Mouse (Mus musculus): ENCODE results near the gene Rfk.

DNA sequence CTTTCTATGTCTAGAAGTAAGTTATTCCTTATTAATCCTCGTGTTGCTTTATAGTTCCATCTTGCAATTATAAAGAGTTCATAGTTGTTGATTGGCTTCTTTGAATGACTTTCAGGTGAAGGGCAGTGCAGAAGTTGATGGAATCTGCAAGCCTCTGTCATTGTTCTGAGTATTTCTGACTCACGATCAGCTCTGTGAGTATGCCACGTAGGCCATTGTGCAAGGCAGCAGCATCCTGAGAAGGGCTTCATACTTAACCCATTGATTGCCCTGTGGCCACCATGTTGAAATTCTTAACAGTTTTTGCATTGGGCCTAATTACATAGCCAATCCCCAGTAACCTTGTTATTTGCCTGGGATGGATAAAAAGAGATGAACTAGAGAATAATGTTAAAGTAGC lies 15.5 kb downstream of the Rfk start:
- TF ChIP-seq CTCF (IDR thresholded peaks at IDR 0.05; ENCODE audit: low read depth), result no peak
- TF ChIP-seq EP300 (IDR thresholded peaks at IDR 0.05; ENCODE audit: low read depth), result no peak

All from liver, postnatal 0 days (tissue).